ENCODE assay signal across 10 mouse cellular contexts in genomic region chr3:130887540-130888312, GRCm38 (mm10).
DNase-seq lines count a peak whose midpoint lies in the region; ATAC-seq and TF ChIP-seq lines count a peak whose summit lies in the region.
"Had no signal": no experiment of that assay in that cellular context is flagged by ENCODE, and none has a peak within 500 bp of the region (broad histone marks: within the 10 kb centered on the region; RNA-seq: fewer than 3 reads in every experiment).

No protein-coding gene starts in this region.

- no peaks in the 10 kb centered on the region for H3K27me3 ChIP-seq in kidney, embryonic 14.5 days (ENCODE audit: control insufficient read depth, insufficient read depth, low read length)
- H3K27me3 ChIP-seq in ES-Bruce4 (ENCODE audit: control insufficient read depth, insufficient read depth, low read length, poor library complexity, severe bottlenecking) = 0 out of 2 replicates have a peak, but pooled peaks cover 1% of the 10 kb centered on the region
- no peaks in the 10 kb centered on the region for H3K27me3 ChIP-seq in hindbrain, embryonic 10.5 days (ENCODE audit: insufficient read depth, poor library complexity, severe bottlenecking)
- H3K27me3 ChIP-seq: embryonic facial prominence, embryonic 13.5 days; stomach, embryonic 15.5 days had no signal

- 84% methylated on average over 3 of the region's 3 CpGs for whole genome bisulfite sequencing in kidney, embryonic 14.5 days
- 74% methylated on average over 3 of the region's 3 CpGs for WGBS in hindbrain, embryonic 10.5 days

- no peak overlapping the region for H3K4me2 ChIP-seq in kidney, embryonic 14.5 days (replicated peaks; ENCODE audit: low read depth, low read length)
- H3K4me2 ChIP-seq: embryonic facial prominence, embryonic 13.5 days; stomach, embryonic 15.5 days had no signal

- H3K9ac ChIP-seq in kidney, embryonic 14.5 days (ENCODE audit: low read depth, low read length) = no peak overlapping the region
- H3K9ac ChIP-seq in ES-Bruce4 (ENCODE audit: low read depth, poor library complexity, severe bottlenecking) = no peak overlapping the region
- H3K9ac ChIP-seq: embryonic facial prominence, embryonic 13.5 days; stomach, embryonic 15.5 days had no signal

- peak; percentile 66 for TF ChIP-seq CTCF in ES-Bruce4 (IDR thresholded peaks at IDR 0.05; ENCODE audit: low read depth, low read length)

- H3K9me3 ChIP-seq in kidney, embryonic 14.5 days (ENCODE audit: control insufficient read depth, low read length) = no peaks in the 10 kb centered on the region
- H3K9me3 ChIP-seq in ES-Bruce4 (replicated peaks; ENCODE audit: control insufficient read depth, insufficient read depth, low read length, poor library complexity, severe bottlenecking) = no peaks in the 10 kb centered on the region; the same call in 1 of the 2 replicates
- peaks cover 12% of the 10 kb centered on the region; the same call in 1 of the 2 replicates for H3K9me3 ChIP-seq in hindbrain, embryonic 10.5 days
- H3K9me3 ChIP-seq: stomach, embryonic 15.5 days had no signal

- peak; percentile 21 for DNase-seq in kidney, adult 18-20 months
- peak; percentile 17 for DNase-seq in c-Kit-positive CD71-positive TER-119-negative erythroid progenitor cells, embryonic 14.5 days (ENCODE audit: low read depth)
- DNase-seq in spleen, adult 18-20 months = peak; percentile 25 to 60
- DNase-seq in neural tube, embryonic 10.5 days (ENCODE audit: extremely low spot score, low spot score) = no peak
- no peak for DNase-seq in hindbrain, embryonic 10.5 days (ENCODE audit: low spot score)

- TF ChIP-seq POLR2A in ES-Bruce4 (IDR thresholded peaks at IDR 0.05; ENCODE audit: insufficient read depth, low read length) = no peak

- TF ChIP-seq EP300 in ES-Bruce4 (IDR thresholded peaks at IDR 0.05; ENCODE audit: insufficient read depth, low read depth, low read length) = no peak

- ATAC-seq in kidney, embryonic 14.5 days (ENCODE audit: low FRiP score, low TSS enrichment) = no peak
- no peak for ATAC-seq in erythroblast, adult 5-6 weeks (replicated peaks; ENCODE audit: low FRiP score, poor library complexity, severe bottlenecking)

- H3K36me3 ChIP-seq in kidney, embryonic 14.5 days (ENCODE audit: control insufficient read depth, insufficient read depth, low read length) = no peaks in the 10 kb centered on the region
- H3K36me3 ChIP-seq in ES-Bruce4 (ENCODE audit: control insufficient read depth, insufficient read depth, low read length, poor library complexity, severe bottlenecking) = no peaks in the 10 kb centered on the region
- no peaks in the 10 kb centered on the region for H3K36me3 ChIP-seq in hindbrain, embryonic 10.5 days
- H3K36me3 ChIP-seq: embryonic facial prominence, embryonic 13.5 days; stomach, embryonic 15.5 days had no signal

- no peak overlapping the region for H3K4me3 ChIP-seq in kidney, embryonic 14.5 days (ENCODE audit: low read length)
- no peak overlapping the region for H3K4me3 ChIP-seq in ES-Bruce4 (ENCODE audit: low read depth, low read length)
- no peak overlapping the region for H3K4me3 ChIP-seq in hindbrain, embryonic 10.5 days
- H3K4me3 ChIP-seq: embryonic facial prominence, embryonic 13.5 days; stomach, embryonic 15.5 days had no signal

- no peak overlapping the region for H3K27ac ChIP-seq in kidney, embryonic 14.5 days (ENCODE audit: low read depth, low read length)
- no peak overlapping the region for H3K27ac ChIP-seq in ES-Bruce4 (ENCODE audit: insufficient read depth, low read length)
- no peak overlapping the region for H3K27ac ChIP-seq in hindbrain, embryonic 10.5 days
- H3K27ac ChIP-seq: embryonic facial prominence, embryonic 13.5 days; stomach, embryonic 15.5 days had no signal

- no peaks in the 10 kb centered on the region for H3K4me1 ChIP-seq in kidney, embryonic 14.5 days (ENCODE audit: control insufficient read depth, insufficient read depth, low read length)
- no peaks in the 10 kb centered on the region for H3K4me1 ChIP-seq in ES-Bruce4 (ENCODE audit: control insufficient read depth, insufficient read depth, low read length)
- H3K4me1 ChIP-seq in hindbrain, embryonic 10.5 days (replicated peaks) = no peaks in the 10 kb centered on the region
- H3K4me1 ChIP-seq: stomach, embryonic 15.5 days had no signal

Comparison
In these comparisons a context has a peak if more than half of its experiments do, and no peak if none do; other contexts are left out.
1. DNase-seq: peak in kidney, adult 18-20 months (single experiment), c-Kit-positive CD71-positive TER-119-negative erythroid progenitor cells, embryonic 14.5 days (single experiment) and spleen, adult 18-20 months (2 of 2); none in neural tube, embryonic 10.5 days (single experiment) and hindbrain, embryonic 10.5 days (single experiment).